Mouse (Mus musculus) kidney, adult 2 months (tissue): ENCODE results near the gene Casp2. TPM values are rescaled to one million over a fixed set of nuclear protein-coding genes. Genes with fewer than 3 reads are reported as not detected.

ENCODE experiments used
- DNase-seq: peaks from one replicate; pipeline ENCODE4 v3.0.0; 2021
- H3K27ac ChIP-seq: fragments of 200-500 bp; 2 replicates; pipeline ENCODE4 v1.5.1; 2012; ENCODE audit warnings: low read depth, low read length, control low read depth, inconsistent platforms; ENCODE audit not compliant: insufficient read depth
- H3K27me3 ChIP-seq: fragments of 200-500 bp; replicated peaks from 2 replicates; pipeline ENCODE4 v1.6.1; 2012; ENCODE audit warnings: mild to moderate bottlenecking, moderate library complexity, low read length, inconsistent platforms; ENCODE audit not compliant: control insufficient read depth, insufficient read depth
- H3K36me3 ChIP-seq: fragments of 200-500 bp; 2 replicates; pipeline ENCODE4 v1.6.1; 2012; ENCODE audit warnings: mild to moderate bottlenecking, moderate library complexity, low read length, inconsistent platforms; ENCODE audit not compliant: control insufficient read depth, insufficient read depth
- H3K4me1 ChIP-seq: fragments of 200-500 bp; 2 replicates; pipeline ENCODE4 v1.6.1; 2011; ENCODE audit warnings: low read length; ENCODE audit not compliant: control insufficient read depth, insufficient read depth
- H3K4me3 ChIP-seq: fragments of 200-500 bp; 2 replicates; pipeline ENCODE4 v1.5.1; 2011; ENCODE audit warnings: mild to moderate bottlenecking, low read depth, low read length, control low read depth; ENCODE audit not compliant: insufficient read depth
- CTCF ChIP-seq: fragments of 200-500 bp; conservative IDR thresholded peaks from 2 replicates; pipeline ENCODE4 v1.5.1; 2011; ENCODE audit warnings: low read depth, mild to moderate bottlenecking, control low read depth, low read length, moderate library complexity, mixed read lengths; ENCODE audit not compliant: insufficient read depth, insufficient read length
- POLR2A ChIP-seq: fragments of 200-500 bp; IDR thresholded peaks from one replicate; pipeline ENCODE4 v1.6.1; 2011; ENCODE audit warnings: low read depth, low read length, control low read depth
- WGBS: fragments of 180-500 bp; shearing (Covaris S2); methylation state at CpG from one replicate; pipeline ENCODE4 v1.1.7; 2018; 5-methylcytosine and 5-hydroxymethylcytosine counted together
- polyA plus RNA-seq: library from polyadenylated mRNA; depleted of rRNA; stranded (reverse); fragments of >200 nt; gene quantifications from 2 replicates; pipeline ENCODE4 v1.2.3, GENCODE M21; 2012

Gene Casp2
- polyA plus RNA-seq, 1 experiment = 17.4 TPM

GRCm38 (mm10) chr6:42237276-42237805 lies 27.4 kb upstream of the Casp2 start:
- 78% methylated on average over 6 of the region's 6 CpGs for WGBS
- Histone ChIP-seq H3K27ac (no peak overlapping the region), H3K4me1 (no peaks in the 10 kb centered on the region), H3K4me3 (no peak overlapping the region), H3K27me3 (no peaks in the 10 kb centered on the region), H3K36me3 (no peaks in the 10 kb centered on the region)
- no peak for DNase-seq
- TF ChIP-seq CTCF (no peak), POLR2A (no peak)

GRCm38 (mm10) chr6:42241311-42242045 lies 23.3 kb upstream of the Casp2 start:
- H3K4me3 ChIP-seq = no peak overlapping the region
- no peak for DNase-seq
- H3K4me1 ChIP-seq = peaks cover 2% of the 10 kb centered on the region; the same call in 1 of the 2 replicates
- TF ChIP-seq CTCF (no peak), POLR2A (no peak)
- H3K36me3 ChIP-seq = no peaks in the 10 kb centered on the region
- no peaks in the 10 kb centered on the region for H3K27me3 ChIP-seq
- H3K27ac ChIP-seq = no peak overlapping the region
- WGBS = 68% methylated on average over 6 of the region's 6 CpGs

- no peak within 1 kb of the TSS for H3K27ac ChIP-seq
- WGBS = 3% methylated on average over 28 of the region's 28 CpGs
- peak; percentile 95 for DNase-seq
- no peaks in the 10 kb centered on the region for H3K27me3 ChIP-seq
- no peak for TF ChIP-seq POLR2A
- TF ChIP-seq CTCF = no peak
- H3K36me3 ChIP-seq = no peaks in the 10 kb centered on the region; the same call in 1 of the 2 replicates
- H3K4me3 ChIP-seq = peak within 1 kb of the TSS; percentile 62
- H3K4me1 ChIP-seq = peaks cover 6% of the 10 kb centered on the region; the same call in 1 of the 2 replicates
These were observed 19.0 kb upstream of the Casp2 start, which contains the start of gene Gstk1 for GRCm38 (mm10) chr6:42245711-42246353. TSS of gene Gstk1 (plus strand) at chr6:42245935.

GRCm38 (mm10) chr6:42247173-42247572 lies 17.6 kb upstream of the Casp2 start:
- H3K27me3 ChIP-seq = no peaks in the 10 kb centered on the region
- DNase-seq = peak; percentile 76
- no peak for TF ChIP-seq CTCF
- TF ChIP-seq POLR2A = no peak
- H3K4me1 ChIP-seq = peaks cover 6% of the 10 kb centered on the region; the same call in 1 of the 2 replicates
- 39% methylated on average over 8 of the region's 8 CpGs for WGBS
- no peaks in the 10 kb centered on the region; the same call in 1 of the 2 replicates for H3K36me3 ChIP-seq
- no peak overlapping the region for H3K27ac ChIP-seq
- H3K4me3 ChIP-seq = no peak overlapping the region

GRCm38 (mm10) chr6:42247981-42248380 lies 16.8 kb upstream of the Casp2 start:
- Histone ChIP-seq H3K4me3 (no peak overlapping the region), H3K4me1 (peaks cover 6% of the 10 kb centered on the region; the same call in 1 of the 2 replicates), H3K36me3 (no peaks in the 10 kb centered on the region; the same call in 1 of the 2 replicates), H3K27ac (no peak overlapping the region), H3K27me3 (no peaks in the 10 kb centered on the region)
- TF ChIP-seq POLR2A (no peak), CTCF (no peak)
- WGBS = 100% methylated on average over 1 of the region's 1 CpGs
- no peak for DNase-seq

- Histone ChIP-seq H3K4me3 (no peak overlapping the region), H3K36me3 (no peaks in the 10 kb centered on the region; the same call in 1 of the 2 replicates), H3K4me1 (peaks cover under 1% of the 10 kb centered on the region; the same call in 1 of the 2 replicates), H3K27me3 (no peaks in the 10 kb centered on the region), H3K27ac (no peak overlapping the region)
- 92% methylated on average over 4 of the region's 4 CpGs for WGBS
- no peak for DNase-seq
- TF ChIP-seq POLR2A (no peak), CTCF (no peak)
These were observed 13.0 kb upstream of the Casp2 start for GRCm38 (mm10) chr6:42251791-42252190.

GRCm38 (mm10) chr6:42253103-42253502 lies 11.7 kb upstream of the Casp2 start:
- TF ChIP-seq POLR2A (no peak), CTCF (no peak)
- Histone ChIP-seq H3K36me3 (no peaks in the 10 kb centered on the region; the same call in 1 of the 2 replicates), H3K27me3 (no peaks in the 10 kb centered on the region), H3K4me1 (no peaks in the 10 kb centered on the region; the same call in 1 of the 2 replicates), H3K4me3 (no peak overlapping the region), H3K27ac (no peak overlapping the region)
- 95% methylated on average over 2 of the region's 2 CpGs for WGBS
- no peak for DNase-seq
